Mouse (Mus musculus) G1E-ER4 (cell line): ENCODE data around the gene Atp6v1c2. TPM values are rescaled to one million over a fixed set of nuclear protein-coding genes. Genes with fewer than 3 reads are reported as not detected.

Experiments
- GATA1 ChIP-seq: IDR thresholded peaks from one replicate; pipeline ENCODE4 v1.8.0; 2012; ENCODE audit warnings: low read length, inconsistent platforms
- polyA plus RNA-seq: library from polyadenylated mRNA; stranded (reverse); fragments of >175 nt; gene quantifications from 2 replicates; pipeline ENCODE4 v1.2.3, GENCODE M21; 2012

The Atp6v1c2 gene
- polyA plus RNA-seq, 1 experiment: not detected

DNA sequence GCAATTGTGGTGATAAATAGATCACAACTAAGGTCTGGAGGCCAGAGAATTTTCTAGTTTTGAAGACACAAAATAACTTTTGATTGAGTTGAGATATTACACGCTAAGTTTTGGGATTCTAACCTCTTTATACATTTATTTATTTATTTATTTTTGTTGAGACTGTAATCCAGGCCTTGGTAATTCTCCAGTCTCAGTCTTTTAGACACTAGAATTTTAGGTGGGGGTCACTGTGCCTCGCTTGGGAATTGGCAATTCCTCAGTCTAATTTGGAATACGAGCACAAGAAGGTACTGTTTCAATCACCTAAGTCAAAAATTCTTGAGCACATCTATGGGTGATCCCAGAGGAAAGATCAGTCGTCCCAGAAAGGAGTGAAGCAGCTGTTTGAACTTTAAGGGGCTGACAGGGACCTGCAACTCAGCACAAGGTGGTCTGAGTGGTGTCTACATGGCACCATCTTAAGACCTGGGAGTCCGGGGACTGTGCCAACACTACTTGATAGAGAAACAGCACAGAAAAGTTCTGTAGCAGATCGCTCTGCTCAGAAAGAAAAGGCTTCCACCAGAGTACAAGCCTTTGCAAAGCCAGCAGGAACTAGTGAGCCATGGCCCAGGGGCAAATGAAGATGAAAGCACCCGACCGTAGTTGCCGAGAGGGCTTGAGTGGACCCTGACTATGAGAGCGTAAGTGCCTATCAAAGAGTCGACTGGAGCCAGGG lies 18.3 kb upstream of the Atp6v1c2 start:
- TF ChIP-seq GATA1: no peak

DNA sequence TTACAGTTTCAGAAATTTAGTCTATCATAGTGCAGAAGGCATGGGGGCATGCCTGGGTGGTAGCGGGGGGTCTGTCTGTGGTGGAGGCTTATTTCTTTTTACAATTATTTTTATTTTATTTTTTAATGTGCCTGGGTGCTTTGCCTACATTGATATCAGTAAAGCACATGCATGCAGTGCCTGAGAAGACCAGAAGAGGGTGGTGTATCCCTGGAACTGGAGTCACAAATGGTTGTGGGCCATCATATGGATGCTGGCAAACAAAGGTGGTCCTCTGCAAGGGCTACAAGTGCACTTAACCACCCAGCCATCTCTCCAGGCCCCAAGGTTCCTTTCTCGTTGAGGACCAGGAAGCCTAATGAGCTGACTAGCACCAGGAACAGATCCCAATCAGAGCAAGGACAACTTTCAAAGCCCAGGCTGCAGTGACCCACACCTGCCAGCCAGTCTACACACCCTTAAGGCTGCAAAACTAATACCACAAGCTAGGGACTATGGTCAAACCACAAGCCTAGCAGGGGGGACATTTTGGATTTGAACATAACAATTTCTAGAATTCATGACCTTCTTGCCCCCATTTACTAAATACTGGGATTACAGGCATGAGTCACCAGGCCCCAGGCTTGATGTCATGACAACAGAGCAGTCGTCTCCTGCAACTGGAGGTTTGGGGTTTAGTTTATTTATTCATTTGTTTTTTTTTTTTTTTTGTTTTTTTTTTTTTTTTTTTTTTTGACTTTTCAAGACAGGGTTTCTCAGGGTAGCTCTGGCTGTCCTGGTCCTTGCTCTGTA lies 10.2 kb upstream of the Atp6v1c2 start:
- no peak for TF ChIP-seq GATA1

DNA sequence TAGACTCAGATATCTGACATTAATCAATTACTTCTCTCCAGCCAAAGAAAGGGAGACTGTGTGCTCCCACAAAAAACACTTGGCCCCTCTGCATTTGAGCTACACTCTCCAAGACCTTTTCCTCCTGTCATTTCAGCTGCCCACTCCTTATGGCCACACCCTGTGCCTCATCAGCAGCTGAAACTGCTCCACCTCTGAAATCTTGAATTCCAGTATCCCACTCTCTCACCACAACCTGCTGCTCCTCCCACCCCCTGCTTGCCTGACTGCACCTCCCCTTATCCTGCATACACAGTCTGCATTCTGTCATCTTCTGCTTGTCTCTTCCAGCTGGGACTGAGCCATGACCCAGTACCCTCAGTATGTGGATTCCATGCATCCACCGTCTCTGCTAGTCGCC lies 9.2 kb upstream of the Atp6v1c2 start:
- no peak for TF ChIP-seq GATA1

DNA sequence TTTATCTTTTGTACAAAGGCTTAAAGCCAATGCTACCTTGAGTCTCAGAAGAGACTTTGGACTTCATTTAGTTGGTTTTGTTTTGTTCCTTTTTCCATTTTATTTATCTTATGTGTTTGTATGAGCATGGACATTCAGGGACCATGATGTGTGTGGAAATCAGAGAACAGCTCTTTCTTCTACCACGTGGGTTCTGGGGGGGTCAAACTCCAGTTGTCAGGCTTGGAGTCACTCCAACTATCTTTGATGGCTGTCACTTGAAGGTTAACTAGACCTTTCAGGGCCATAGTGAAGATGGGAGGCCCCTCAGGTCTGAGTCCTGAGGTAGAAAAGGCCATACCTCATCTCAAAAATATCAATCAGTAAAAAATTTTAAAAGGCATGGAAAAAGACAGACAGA lies 4.3 kb upstream of the Atp6v1c2 start:
- no peak for TF ChIP-seq GATA1

DNA sequence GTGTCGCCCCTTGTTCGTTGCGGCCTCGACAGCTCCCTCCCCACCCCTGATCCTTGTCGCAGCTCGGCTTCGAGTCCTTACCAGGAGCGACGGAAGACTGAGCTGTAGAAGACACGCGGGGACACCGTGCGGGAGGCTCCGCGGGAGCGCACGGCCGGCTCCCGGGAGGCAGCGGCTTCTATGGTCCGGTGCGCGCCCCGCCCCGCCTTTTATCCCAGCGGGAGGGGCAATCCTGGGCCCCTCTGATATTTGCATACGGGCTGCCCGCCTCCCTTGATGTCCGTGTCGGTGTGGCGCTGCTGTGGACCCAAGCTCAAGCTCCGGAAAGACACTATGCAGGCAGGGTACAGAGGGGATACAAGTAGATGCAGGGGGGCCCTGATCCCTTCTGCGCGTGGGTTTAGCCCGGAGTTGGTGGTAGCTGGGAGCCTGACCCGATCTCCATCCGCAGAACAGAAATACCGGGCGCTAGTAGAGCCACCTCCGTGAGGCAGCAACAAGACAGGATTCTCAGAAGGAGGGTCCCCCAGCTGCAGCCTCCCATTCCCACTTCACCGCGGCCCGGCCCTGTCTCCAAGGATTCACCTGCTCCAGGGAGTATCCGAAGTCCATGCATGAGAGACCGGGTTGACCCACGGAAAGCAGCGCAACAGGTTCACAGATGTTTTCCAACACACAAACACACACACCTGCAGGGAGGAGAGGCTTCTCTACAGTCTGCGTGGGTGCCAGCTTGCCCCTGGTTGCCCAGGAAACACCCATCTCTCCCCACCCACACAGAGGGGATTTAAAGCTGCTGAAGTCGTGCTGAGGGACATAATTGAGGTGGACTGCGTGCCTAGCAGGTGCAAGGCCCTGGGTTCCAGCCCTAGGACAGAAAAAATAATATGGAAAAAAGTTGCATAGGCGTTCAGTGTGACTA lies 4.3 kb downstream of the Atp6v1c2 start:
- no peak for TF ChIP-seq GATA1

DNA sequence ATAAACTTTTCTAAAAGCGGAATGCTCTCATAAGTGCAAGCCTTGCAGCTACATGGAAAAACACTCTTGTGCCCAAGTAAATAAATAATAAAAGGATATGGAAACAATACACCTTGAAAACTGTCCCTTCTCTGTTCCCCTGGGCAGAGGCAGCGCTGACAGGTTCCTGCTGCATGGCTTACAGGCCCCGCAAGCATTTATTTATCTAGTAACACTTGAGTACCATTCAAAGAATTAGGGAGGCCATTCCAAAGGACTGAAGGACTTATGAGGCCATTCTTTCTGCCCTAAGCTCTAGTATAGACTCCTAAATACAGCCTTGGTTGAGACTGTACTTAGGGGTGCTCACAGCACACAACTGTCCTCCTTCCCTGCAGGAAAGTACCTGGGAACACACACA lies 10.7 kb downstream of the Atp6v1c2 start:
- TF ChIP-seq GATA1: no peak

DNA sequence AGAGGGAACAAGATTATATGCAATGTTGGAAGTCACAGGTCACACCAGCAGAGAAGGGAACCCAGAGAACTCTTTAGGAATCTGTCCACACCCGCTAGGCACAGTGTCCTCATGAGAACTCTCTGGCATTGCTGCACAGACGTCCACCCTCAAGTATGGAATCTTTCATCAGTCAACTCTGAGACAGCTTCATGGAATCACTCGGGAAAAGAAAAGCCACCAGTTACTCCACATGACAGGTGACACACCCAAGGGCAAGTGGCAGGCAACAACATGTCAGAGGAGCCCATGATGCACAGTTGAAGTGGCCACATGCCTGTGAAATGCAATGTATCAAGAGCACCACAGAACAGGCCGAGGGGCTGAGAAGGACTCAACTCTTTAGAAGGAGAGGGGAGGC lies 11.2 kb downstream of the Atp6v1c2 start:
- no peak for TF ChIP-seq GATA1

DNA sequence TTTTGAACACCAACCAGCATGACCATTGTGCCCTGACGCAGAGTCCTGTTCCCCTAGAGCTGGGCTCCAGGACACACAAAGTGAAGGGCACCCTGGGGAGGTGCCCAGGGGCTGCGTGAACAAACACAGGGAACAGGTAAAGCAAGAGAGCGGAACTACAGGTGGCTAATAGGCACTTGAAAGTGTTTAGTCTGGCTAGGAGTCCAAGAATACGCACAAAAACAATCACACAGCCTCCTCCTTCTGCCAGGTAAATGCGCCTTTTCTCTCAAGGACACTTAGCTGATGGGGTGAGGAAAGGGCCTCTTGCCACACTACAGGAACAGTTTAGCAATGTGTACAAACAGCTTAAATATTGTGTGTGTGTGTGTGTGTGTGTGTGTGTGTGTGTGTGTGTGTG lies 13.1 kb downstream of the Atp6v1c2 start:
- TF ChIP-seq GATA1: no peak

DNA sequence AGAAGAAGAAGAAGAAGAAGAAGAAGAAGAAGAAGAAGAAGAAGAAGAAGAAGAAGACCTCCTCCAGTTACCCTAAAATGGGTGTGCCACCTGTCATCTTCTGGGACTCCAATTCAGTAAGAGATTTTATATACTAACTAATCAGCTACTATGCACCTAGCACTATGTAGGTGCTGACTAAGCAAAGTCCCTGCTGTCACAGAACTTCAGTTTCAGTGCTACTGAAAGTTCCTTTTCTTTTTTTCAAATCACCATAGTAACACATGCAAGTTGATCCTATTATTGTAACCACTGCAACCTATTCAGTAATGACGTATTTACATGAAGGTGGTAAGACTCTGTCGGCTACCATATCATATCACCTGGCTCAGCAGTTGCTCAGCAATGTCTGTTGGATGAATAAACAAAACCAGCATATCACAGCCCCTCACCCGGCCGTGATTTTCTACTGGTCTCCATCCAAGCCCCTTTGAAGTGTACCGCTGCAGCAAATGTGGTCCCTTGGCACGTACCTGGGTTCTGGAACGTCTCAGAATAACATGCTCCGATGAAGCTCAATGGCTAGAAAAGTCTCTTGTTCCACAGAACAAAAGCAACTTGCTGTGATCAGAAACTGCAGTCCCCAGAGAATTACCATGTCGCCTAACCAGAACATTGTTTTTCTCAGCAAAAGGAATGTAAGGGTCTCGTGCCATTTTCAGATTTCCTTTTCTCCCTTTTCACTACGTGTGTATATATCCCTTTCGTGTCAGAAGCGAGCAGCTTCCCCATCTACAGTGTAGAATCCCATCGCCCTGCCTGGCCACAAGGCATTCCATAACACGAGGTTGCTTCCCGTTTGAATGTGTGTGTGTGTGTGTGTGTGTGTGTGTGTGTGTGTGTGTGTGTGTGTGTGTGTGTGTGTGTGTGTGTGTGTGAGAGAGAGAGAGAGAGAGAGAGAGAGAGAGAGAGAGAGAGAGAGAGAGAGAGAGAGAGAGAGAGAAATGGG lies 18.0 kb downstream of the Atp6v1c2 start:
- no peak for TF ChIP-seq GATA1

DNA sequence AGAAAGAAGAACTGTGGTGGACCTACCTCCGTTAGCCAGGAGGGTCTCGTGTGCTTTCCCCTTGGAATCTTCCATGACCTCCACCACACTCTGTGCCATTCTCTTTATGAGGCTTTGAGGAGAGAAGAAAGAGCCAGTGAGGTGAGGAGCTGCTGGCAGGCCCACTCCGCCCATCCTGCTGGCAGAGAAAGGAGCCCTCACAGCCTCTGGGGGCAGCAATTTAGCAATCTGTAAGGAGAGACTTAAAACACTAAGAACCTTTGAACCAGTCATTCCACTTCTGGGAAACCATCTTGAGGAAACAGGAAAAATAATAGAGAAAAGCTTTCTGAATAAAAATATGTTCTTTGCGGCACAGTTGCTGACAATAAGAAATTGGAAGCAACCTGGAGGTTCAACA lies 20.9 kb downstream of the Atp6v1c2 start:
- TF ChIP-seq GATA1: no peak

DNA sequence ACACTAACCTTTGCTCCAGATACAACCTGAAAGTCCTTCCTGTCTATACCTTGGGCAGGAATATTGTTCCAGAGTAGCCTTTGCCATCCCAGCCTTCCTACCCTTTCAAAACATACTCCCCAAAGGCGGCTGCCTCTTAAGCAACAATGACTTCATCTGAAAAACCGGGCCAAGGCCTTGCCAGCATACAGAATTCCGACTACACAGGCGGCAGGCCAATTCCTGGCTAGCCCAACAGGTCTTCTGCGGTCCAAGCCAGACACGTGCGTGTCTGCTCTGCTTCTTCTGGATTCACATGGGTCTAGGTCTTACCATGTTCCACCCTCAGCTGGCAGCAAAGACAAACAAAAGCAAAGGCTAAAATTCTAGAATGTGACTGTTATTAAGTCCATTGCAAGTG lies 23.7 kb downstream of the Atp6v1c2 start:
- no peak for TF ChIP-seq GATA1

DNA sequence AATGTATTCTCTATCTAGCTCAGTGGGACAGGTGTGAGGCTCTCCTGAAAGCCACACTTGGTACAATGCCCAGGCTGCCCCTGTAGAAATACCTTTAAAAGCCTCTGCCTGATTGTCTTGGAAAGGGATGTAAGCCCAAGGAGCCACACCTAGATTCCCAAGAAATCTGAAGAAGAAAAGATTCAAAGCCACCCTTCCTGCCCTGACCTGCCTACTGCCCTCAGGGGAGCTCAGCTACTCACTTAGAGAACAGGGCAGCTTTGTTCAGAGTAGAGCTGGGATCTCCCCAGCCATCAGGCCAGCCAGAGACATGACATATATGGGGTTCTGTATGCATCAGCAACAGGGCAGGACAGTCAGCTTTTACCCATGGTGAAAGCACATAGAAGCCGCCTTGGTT lies 29.3 kb downstream of the Atp6v1c2 start:
- no peak for TF ChIP-seq GATA1

DNA sequence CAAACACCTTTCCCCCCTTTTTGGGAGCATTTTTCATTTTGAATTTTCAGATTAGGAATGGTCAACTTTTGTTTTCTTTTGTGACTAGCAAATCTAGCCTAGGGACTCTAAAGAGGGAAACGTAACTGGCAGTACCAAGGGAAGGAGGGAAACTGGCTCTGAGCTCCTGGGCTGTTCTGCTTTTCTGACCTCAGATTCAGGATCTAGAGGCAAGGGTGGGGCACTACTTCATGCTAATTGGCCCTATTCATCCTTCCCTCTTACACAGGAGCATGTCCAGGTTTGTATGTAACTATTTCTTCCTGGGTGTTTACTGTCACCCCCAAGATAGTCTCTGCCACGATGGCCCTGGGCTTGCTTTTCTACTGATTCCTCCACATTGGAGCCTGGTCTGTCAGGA lies 32.3 kb downstream of the Atp6v1c2 start:
- TF ChIP-seq GATA1: no peak

DNA sequence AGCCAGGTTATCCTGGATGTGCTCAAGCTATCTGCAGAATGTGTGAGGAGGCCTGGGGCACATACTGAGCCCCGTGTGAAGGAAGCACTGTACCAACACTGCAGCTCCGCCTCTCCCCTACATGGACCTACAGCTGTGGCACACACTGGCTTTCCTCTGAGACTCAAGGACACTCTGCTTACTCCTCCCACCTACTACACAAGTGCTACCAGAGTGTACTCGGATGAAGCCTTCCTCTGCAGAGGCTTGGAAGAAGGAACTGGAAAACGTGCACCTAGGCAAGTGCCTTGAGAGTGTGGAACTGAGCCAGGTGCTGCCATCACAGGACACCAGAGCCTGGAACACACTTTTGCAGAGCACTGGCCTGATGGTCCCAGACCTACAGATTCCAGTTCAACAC lies 38.6 kb downstream of the Atp6v1c2 start:
- TF ChIP-seq GATA1: no peak

DNA sequence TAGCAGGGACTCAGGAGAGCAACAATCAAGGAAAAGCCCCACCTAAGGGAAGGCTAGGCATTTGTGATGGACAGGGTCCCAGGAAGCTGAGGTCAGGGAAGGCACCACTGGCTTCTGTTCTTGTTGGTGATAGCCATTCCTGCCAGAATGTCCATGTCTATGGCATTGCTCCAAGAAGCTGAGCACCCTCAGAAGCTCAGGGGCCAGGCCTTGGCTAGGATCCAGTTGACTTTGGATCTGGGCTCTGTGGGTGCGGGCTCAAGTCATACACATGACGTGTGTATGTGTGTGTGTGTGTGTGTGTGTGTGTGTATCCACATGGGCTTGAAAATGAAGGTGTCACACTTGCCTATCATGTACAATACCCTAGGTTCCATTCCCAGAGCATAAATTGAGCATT lies 39.2 kb downstream of the Atp6v1c2 start:
- TF ChIP-seq GATA1: no peak
